Mouse (Mus musculus): ENCODE results near the gene Rhox4e.
"Not testable (repeated sequence)": the region's sequence is repeated elsewhere in the genome, so short reads cannot be mapped to it uniquely, and the experiment has no call there.

GRCm38 (mm10) chrX:37571105-37571504, 13.9 kb downstream of the Rhox4e start, which contains the start of gene Rhox2f:
- not testable (repeated sequence) for TF ChIP-seq POLR2A, CTCF (IDR thresholded peaks at IDR 0.05; ENCODE audit: insufficient read depth, low read depth, low read length)

Measured in olfactory bulb, adult 2 months (tissue).